Mouse (Mus musculus) frontal cortex, adult 2 months (tissue): ENCODE results near the gene Tox2. TPM values are rescaled to one million over a fixed set of nuclear protein-coding genes. Genes with fewer than 3 reads are reported as not detected.

ENCODE experiments used
- DNase-seq, 2 experiments: peaks; one replicate each; pipeline ENCODE4 v3.0.0; 2022; ENCODE audit warnings: low spot score in 1 of 2; ENCODE audit errors: extremely low spot score in 1 of 2
- polyA plus RNA-seq: library from polyadenylated mRNA; depleted of rRNA; stranded (reverse); fragments of >200 nt; gene quantifications from 2 replicates; pipeline ENCODE4 v1.2.3, GENCODE M21; 2012

Gene Tox2
- polyA plus RNA-seq, 1 experiment = 29.3 TPM

- DNase-seq = no peak
Observed at GRCm38 (mm10) chr2:163204548-163205261, 1.8 kb downstream of the Tox2 start.

GRCm38 (mm10) chr2:163205262-163205647 lies 2.3 kb downstream of the Tox2 start:
- DNase-seq = no peak

GRCm38 (mm10) chr2:163205737-163206490 lies 3.0 kb downstream of the Tox2 start:
- DNase-seq = peak in 1 of 2 experiments; percentile 18

- DNase-seq = peak in 1 of 2 experiments; percentile 26
Observed at GRCm38 (mm10) chr2:163207315-163207714, 4.4 kb downstream of the Tox2 start.

- peak; percentile 32 to 65 for DNase-seq
Observed at GRCm38 (mm10) chr2:163209139-163209538, 6.2 kb downstream of the Tox2 start.

- no peak for DNase-seq
Observed at GRCm38 (mm10) chr2:163213085-163213484, 10.2 kb downstream of the Tox2 start.

GRCm38 (mm10) chr2:163218095-163218494 lies 15.2 kb downstream of the Tox2 start:
- DNase-seq = no peak

- no peak for DNase-seq
Observed at GRCm38 (mm10) chr2:163218571-163218970, 15.6 kb downstream of the Tox2 start.

GRCm38 (mm10) chr2:163219447-163219846 lies 16.5 kb downstream of the Tox2 start:
- no peak for DNase-seq

- DNase-seq = no peak
Observed at GRCm38 (mm10) chr2:163220706-163221105, 17.8 kb downstream of the Tox2 start.

- DNase-seq = no peak
Observed at GRCm38 (mm10) chr2:163225302-163225701, 22.4 kb downstream of the Tox2 start.

- no peak for DNase-seq
Observed at GRCm38 (mm10) chr2:163229050-163229449, 26.1 kb downstream of the Tox2 start.

- DNase-seq = peak in 1 of 2 experiments; percentile 27
Observed at GRCm38 (mm10) chr2:163231781-163232534, 29.0 kb downstream of the Tox2 start.

- DNase-seq = no peak
Observed at GRCm38 (mm10) chr2:163233666-163234065, 30.7 kb downstream of the Tox2 start.

GRCm38 (mm10) chr2:163236057-163236456 lies 33.1 kb downstream of the Tox2 start:
- peak in 1 of 2 experiments; percentile 33 for DNase-seq

GRCm38 (mm10) chr2:163237999-163238529 lies 35.1 kb downstream of the Tox2 start:
- peak in 1 of 2 experiments; percentile 21 for DNase-seq

GRCm38 (mm10) chr2:163239945-163240344 lies 37.0 kb downstream of the Tox2 start:
- DNase-seq = no peak

- DNase-seq = no peak
Observed at GRCm38 (mm10) chr2:163241867-163242266, 38.9 kb downstream of the Tox2 start.

- DNase-seq = peak; percentile 41 to 63
Observed at GRCm38 (mm10) chr2:163243917-163244852, 41.3 kb downstream of the Tox2 start.

GRCm38 (mm10) chr2:163248912-163249311 lies 46.0 kb downstream of the Tox2 start:
- no peak for DNase-seq
